Mouse (Mus musculus) cerebellum, adult 18-20 months (tissue): Measurements from ENCODE around the gene Oog2.
"Not testable (repeated sequence)": the region's sequence is repeated elsewhere in the genome, so short reads cannot be mapped to it uniquely, and the experiment has no call there.

Experiments
- DNase-seq, 2 experiments: peaks; one replicate each; pipeline ENCODE4 v3.0.0; 2021

Oog2 gene

DNA sequence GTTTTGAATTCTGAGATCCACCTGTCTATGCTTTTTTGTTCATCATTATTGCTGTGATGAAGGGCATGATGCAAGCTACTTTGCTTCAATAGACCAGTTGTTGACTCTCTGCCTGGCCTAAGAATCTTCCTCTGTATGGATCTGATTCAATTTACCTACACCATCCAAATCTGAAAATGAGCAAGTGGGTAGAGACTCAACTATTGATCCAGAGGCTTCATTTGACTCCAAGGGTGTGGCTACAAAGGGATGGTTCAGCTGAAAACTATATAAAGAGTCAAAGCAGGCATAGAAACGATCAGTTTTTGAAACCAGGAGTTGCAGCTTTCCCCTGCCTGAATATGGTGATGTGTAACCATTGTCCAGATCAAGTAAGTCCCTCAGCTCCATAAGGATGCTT, at the start of gene Oog2:
Gene Oog2 (plus strand): TSS at position 301 of the 400 bp plus-strand sequence.
- no peak for DNase-seq

GRCm38 (mm10) chr4:144162563-144162962, 28.0 kb upstream of the Oog2 start, which contains the start of gene Oog3:
TSS of gene Oog3 (minus strand) at chr4:144162663.
- no peak for DNase-seq

GRCm38 (mm10) chr4:144213218-144213617, 22.7 kb downstream of the Oog2 start, which contains the start of gene C87977:
TSS of gene C87977 (minus strand) at chr4:144213318.
- not testable (repeated sequence) for DNase-seq
